Mouse (Mus musculus): ENCODE data around the gene Cenpc1.

DNA sequence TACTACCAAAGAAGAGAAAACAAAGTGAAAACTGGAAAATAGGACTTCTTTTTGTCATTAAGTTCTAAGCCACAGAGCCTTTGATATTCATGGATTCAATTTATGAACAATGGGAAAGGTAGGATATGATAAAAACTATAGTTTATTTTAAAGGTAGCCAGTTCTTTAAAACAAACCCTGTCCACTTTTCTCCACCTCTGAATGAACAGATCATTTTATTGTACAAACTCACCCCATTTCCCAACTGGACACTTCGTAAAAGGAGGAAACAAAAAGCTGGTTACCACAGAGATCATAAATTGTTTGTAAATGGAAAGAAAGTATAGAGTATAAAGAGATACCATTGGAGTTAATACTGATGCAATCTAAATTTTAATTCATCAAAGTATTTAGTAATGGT lies 45.7 kb upstream of the Cenpc1 start:
- TF ChIP-seq CTCF (IDR thresholded peaks at IDR 0.05; ENCODE audit: low read depth, low read length) (no peak), POLR2A (IDR thresholded peaks at IDR 0.05; ENCODE audit: borderline replicate concordance, low read depth, low read length) (no peak)

Data from bone marrow macrophage, adult 2 months (primary cell).